Mouse (Mus musculus): ENCODE results near the gene Nhlh1. TPM values are rescaled to one million over a fixed set of nuclear protein-coding genes. Genes with fewer than 3 reads are reported as not detected.

Gene Nhlh1
- polyA plus RNA-seq, 1 experiment from 2014 or later = not detected

GRCm38 (mm10) chr1:172025201-172025904 is 32.0 kb downstream of the Nhlh1 start:
- H3K4me3 ChIP-seq (ENCODE audit: low read depth, low read length) = peak overlapping the region; percentile 84
- no peak overlapping the region for H3K9ac ChIP-seq (ENCODE audit: low read depth, low read length)
- WGBS (ENCODE audit: insufficient replicate concordance) = 60% methylated on average over 8 of the region's 8 CpGs
- no peak for ATAC-seq (replicated peaks; ENCODE audit: insufficient number of reproducible peaks, low FRiP score, low TSS enrichment)
- no peaks in the 10 kb centered on the region for H3K27me3 ChIP-seq (ENCODE audit: control insufficient read depth, insufficient read depth, low read length)
- H3K4me1 ChIP-seq (ENCODE audit: control insufficient read depth, insufficient read depth, low read length) = peaks cover 19% of the 10 kb centered on the region
- no peaks in the 10 kb centered on the region for H3K9me3 ChIP-seq (replicated peaks; ENCODE audit: control insufficient read depth, low read length)
- peak overlapping the region; percentile 71 for H3K4me2 ChIP-seq
- no peaks in the 10 kb centered on the region for H3K36me3 ChIP-seq (ENCODE audit: control insufficient read depth, insufficient read depth, low read length)
- H3K27ac ChIP-seq (ENCODE audit: low read depth, low read length) = no peak overlapping the region

- no peak for ATAC-seq (replicated peaks; ENCODE audit: insufficient number of reproducible peaks, low FRiP score, low TSS enrichment)
- H3K4me1 ChIP-seq (ENCODE audit: control insufficient read depth, insufficient read depth, low read length) = peaks cover 19% of the 10 kb centered on the region
- H3K27me3 ChIP-seq (ENCODE audit: control insufficient read depth, insufficient read depth, low read length) = no peaks in the 10 kb centered on the region
- no peaks in the 10 kb centered on the region for H3K9me3 ChIP-seq (replicated peaks; ENCODE audit: control insufficient read depth, low read length)
- H3K4me3 ChIP-seq (ENCODE audit: low read depth, low read length) = no peak overlapping the region
- H3K4me2 ChIP-seq = no peak overlapping the region; the same call in 1 of the 2 replicates
- no peak overlapping the region for H3K27ac ChIP-seq (ENCODE audit: low read depth, low read length)
- no peak overlapping the region for H3K9ac ChIP-seq (ENCODE audit: low read depth, low read length)
- no peaks in the 10 kb centered on the region for H3K36me3 ChIP-seq (ENCODE audit: control insufficient read depth, insufficient read depth, low read length)
- 59% methylated on average over 9 of the region's 9 CpGs for WGBS (ENCODE audit: insufficient replicate concordance)
Observed at GRCm38 (mm10) chr1:172024140-172024895, 33.1 kb downstream of the Nhlh1 start.

- H3K4me3 ChIP-seq (ENCODE audit: low read depth, low read length) = no peak overlapping the region
- no peak overlapping the region for H3K9ac ChIP-seq (ENCODE audit: low read depth, low read length)
- peaks cover 17% of the 10 kb centered on the region for H3K4me1 ChIP-seq (ENCODE audit: control insufficient read depth, insufficient read depth, low read length)
- no peaks in the 10 kb centered on the region for H3K27me3 ChIP-seq (ENCODE audit: control insufficient read depth, insufficient read depth, low read length)
- ATAC-seq (replicated peaks; ENCODE audit: insufficient number of reproducible peaks, low FRiP score, low TSS enrichment) = no peak
- WGBS (ENCODE audit: insufficient replicate concordance) = 75% methylated on average over 10 of the region's 10 CpGs
- H3K9me3 ChIP-seq (replicated peaks; ENCODE audit: control insufficient read depth, low read length) = no peaks in the 10 kb centered on the region
- no peaks in the 10 kb centered on the region for H3K36me3 ChIP-seq (ENCODE audit: control insufficient read depth, insufficient read depth, low read length)
- H3K27ac ChIP-seq (ENCODE audit: low read depth, low read length) = no peak overlapping the region
- no peak overlapping the region for H3K4me2 ChIP-seq
Observed at GRCm38 (mm10) chr1:172019863-172020521, 37.4 kb downstream of the Nhlh1 start.

GRCm38 (mm10) chr1:172019339-172019738 is 38.0 kb downstream of the Nhlh1 start:
- H3K4me1 ChIP-seq (ENCODE audit: control insufficient read depth, insufficient read depth, low read length) = peaks cover 11% of the 10 kb centered on the region
- no peak overlapping the region for H3K9ac ChIP-seq (ENCODE audit: low read depth, low read length)
- no peak overlapping the region for H3K4me3 ChIP-seq (ENCODE audit: low read depth, low read length)
- H3K27me3 ChIP-seq (ENCODE audit: control insufficient read depth, insufficient read depth, low read length) = no peaks in the 10 kb centered on the region
- H3K9me3 ChIP-seq (replicated peaks; ENCODE audit: control insufficient read depth, low read length) = no peaks in the 10 kb centered on the region
- H3K27ac ChIP-seq (ENCODE audit: low read depth, low read length) = no peak overlapping the region
- WGBS (ENCODE audit: insufficient replicate concordance) = 91% methylated on average over 4 of the region's 4 CpGs
- no peaks in the 10 kb centered on the region for H3K36me3 ChIP-seq (ENCODE audit: control insufficient read depth, insufficient read depth, low read length)
- H3K4me2 ChIP-seq = no peak overlapping the region
- no peak for ATAC-seq (replicated peaks; ENCODE audit: insufficient number of reproducible peaks, low FRiP score, low TSS enrichment)

- Histone ChIP-seq H3K9me3 (replicated peaks; ENCODE audit: control insufficient read depth, low read length) (no peaks in the 10 kb centered on the region), H3K4me2 (no peak overlapping the region), H3K9ac (ENCODE audit: low read depth, low read length) (no peak overlapping the region), H3K4me1 (ENCODE audit: control insufficient read depth, insufficient read depth, low read length) (peaks cover 13% of the 10 kb centered on the region), H3K4me3 (ENCODE audit: low read depth, low read length) (no peak overlapping the region), H3K27ac (ENCODE audit: low read depth, low read length) (no peak overlapping the region), H3K36me3 (ENCODE audit: control insufficient read depth, insufficient read depth, low read length) (no peaks in the 10 kb centered on the region), H3K27me3 (ENCODE audit: control insufficient read depth, insufficient read depth, low read length) (no peaks in the 10 kb centered on the region)
- 81% methylated on average over 9 of the region's 9 CpGs for whole genome bisulfite sequencing (ENCODE audit: insufficient replicate concordance)
- no peak for ATAC-seq (replicated peaks; ENCODE audit: insufficient number of reproducible peaks, low FRiP score, low TSS enrichment)
Observed at GRCm38 (mm10) chr1:172018336-172019311, 38.7 kb downstream of the Nhlh1 start.

- H3K9me3 ChIP-seq (replicated peaks; ENCODE audit: control insufficient read depth, low read length) = no peaks in the 10 kb centered on the region
- no peak overlapping the region for H3K4me2 ChIP-seq
- H3K36me3 ChIP-seq (ENCODE audit: control insufficient read depth, insufficient read depth, low read length) = no peaks in the 10 kb centered on the region
- H3K9ac ChIP-seq (ENCODE audit: low read depth, low read length) = no peak overlapping the region
- no peak for ATAC-seq (replicated peaks; ENCODE audit: insufficient number of reproducible peaks, low FRiP score, low TSS enrichment)
- H3K4me3 ChIP-seq (ENCODE audit: low read depth, low read length) = no peak overlapping the region
- H3K27ac ChIP-seq (ENCODE audit: low read depth, low read length) = no peak overlapping the region
- H3K4me1 ChIP-seq (ENCODE audit: control insufficient read depth, insufficient read depth, low read length) = peaks cover 13% of the 10 kb centered on the region
- no peaks in the 10 kb centered on the region for H3K27me3 ChIP-seq (ENCODE audit: control insufficient read depth, insufficient read depth, low read length)
- 78% methylated on average over 6 of the region's 6 CpGs for WGBS (ENCODE audit: insufficient replicate concordance)
Observed at GRCm38 (mm10) chr1:172017517-172018070, 39.8 kb downstream of the Nhlh1 start.

GRCm38 (mm10) chr1:172016660-172017516 is 40.5 kb downstream of the Nhlh1 start:
- H3K27ac ChIP-seq (ENCODE audit: low read depth, low read length) = no peak overlapping the region
- H3K9me3 ChIP-seq (replicated peaks; ENCODE audit: control insufficient read depth, low read length) = no peaks in the 10 kb centered on the region

More at GRCm38 (mm10) chr1:172016660-172017516, 40.5 kb downstream of the Nhlh1 start:
- no peaks in the 10 kb centered on the region for H3K27me3 ChIP-seq (ENCODE audit: control insufficient read depth, insufficient read depth, low read length)
- no peaks in the 10 kb centered on the region for H3K36me3 ChIP-seq (ENCODE audit: control insufficient read depth, insufficient read depth, low read length)
- peaks cover 13% of the 10 kb centered on the region for H3K4me1 ChIP-seq (ENCODE audit: control insufficient read depth, insufficient read depth, low read length)
- 51% methylated on average over 6 of the region's 6 CpGs for WGBS (ENCODE audit: insufficient replicate concordance)
- no peak overlapping the region for H3K4me2 ChIP-seq
- peak; percentile 31; the same call in 1 of the 2 replicates for ATAC-seq (replicated peaks; ENCODE audit: insufficient number of reproducible peaks, low FRiP score, low TSS enrichment)
- no peak overlapping the region for H3K4me3 ChIP-seq (ENCODE audit: low read depth, low read length)
- H3K9ac ChIP-seq (ENCODE audit: low read depth, low read length) = no peak overlapping the region
